Mouse (Mus musculus) embryonic facial prominence, embryonic 11.5 days (tissue): ENCODE measurements around the gene Mtus2. TPM values are rescaled to one million over a fixed set of nuclear protein-coding genes. Genes with fewer than 3 reads are reported as not detected.

ENCODE experiments used
- ATAC-seq: fragments of 200-750 bp; cut with Nextera tagmentation; replicated peaks from 2 replicates; pipeline ENCODE4 v1.8.0; 2017; ENCODE audit warnings: low read depth; ENCODE audit not compliant: insufficient number of reproducible peaks, low FRiP score, low TSS enrichment
- DNase-seq: peaks from one replicate; pipeline ENCODE4 v3.0.0-alpha.2; 2015; ENCODE audit warnings: low spot score
- H3K27ac ChIP-seq: fragments of 300-500 bp; sonication (generic); replicated peaks from 2 replicates; pipeline ENCODE4 v1.5.1; 2014; ENCODE audit warnings: mild to moderate bottlenecking, low read depth, low read length, control low read depth
- H3K27me3 ChIP-seq: fragments of 300-500 bp; sonication (generic); 2 replicates; pipeline ENCODE4 v1.6.1; 2014; ENCODE audit warnings: mild to moderate bottlenecking, low read length, moderate library complexity, mixed read lengths; ENCODE audit not compliant: control insufficient read depth, insufficient read depth
- H3K36me3 ChIP-seq: fragments of 300-500 bp; sonication (generic); replicated peaks from 2 replicates; pipeline ENCODE4 v1.6.1; 2014; ENCODE audit warnings: low read depth, mild to moderate bottlenecking, low read length, moderate library complexity, mixed read lengths; ENCODE audit not compliant: control insufficient read depth, insufficient read depth
- H3K4me1 ChIP-seq: fragments of 300-500 bp; sonication (generic); 2 replicates; pipeline ENCODE4 v1.6.1; 2014; ENCODE audit warnings: low read length, mixed read lengths; ENCODE audit not compliant: control insufficient read depth, insufficient read depth
- H3K4me2 ChIP-seq: fragments of 300-500 bp; sonication (generic); 2 replicates; pipeline ENCODE4 v1.6.1; 2014; ENCODE audit warnings: low read depth, mild to moderate bottlenecking, control low read depth, low read length, moderate library complexity
- H3K4me3 ChIP-seq: fragments of 300-500 bp; sonication (generic); 2 replicates; pipeline ENCODE4 v1.5.1; 2014; ENCODE audit warnings: low read depth, low read length, control low read depth
- H3K9ac ChIP-seq: fragments of 300-500 bp; sonication (generic); replicated peaks from 2 replicates; pipeline ENCODE4 v1.6.1; 2014; ENCODE audit warnings: mild to moderate bottlenecking, control low read depth, low read length
- H3K9me3 ChIP-seq: fragments of 300-500 bp; sonication (generic); replicated peaks from 2 replicates; pipeline ENCODE4 v1.6.1; 2016; ENCODE audit warnings: mild to moderate bottlenecking, low read length, inconsistent platforms, mixed read lengths; ENCODE audit not compliant: control insufficient read depth
- WGBS: fragments of 180-500 bp; shearing (Covaris S2); extraction: QIAGEN DNeasy Blood & Tissue Kit; methylation state at CpG from one replicate; pipeline ENCODE4 v1.1.7; 2014; 5-methylcytosine and 5-hydroxymethylcytosine counted together
- polyA plus RNA-seq: library from polyadenylated mRNA; unstranded; fragments of >200 nt; fragmentation: Nextera tagmentation; extraction: Ambion mirVana; gene quantifications from 2 replicates; pipeline ENCODE4 v1.2.1, GENCODE M21; 2014

Mtus2 gene
- polyA plus RNA-seq, 1 experiment from 2014 or later: 10.6 TPM

DNA sequence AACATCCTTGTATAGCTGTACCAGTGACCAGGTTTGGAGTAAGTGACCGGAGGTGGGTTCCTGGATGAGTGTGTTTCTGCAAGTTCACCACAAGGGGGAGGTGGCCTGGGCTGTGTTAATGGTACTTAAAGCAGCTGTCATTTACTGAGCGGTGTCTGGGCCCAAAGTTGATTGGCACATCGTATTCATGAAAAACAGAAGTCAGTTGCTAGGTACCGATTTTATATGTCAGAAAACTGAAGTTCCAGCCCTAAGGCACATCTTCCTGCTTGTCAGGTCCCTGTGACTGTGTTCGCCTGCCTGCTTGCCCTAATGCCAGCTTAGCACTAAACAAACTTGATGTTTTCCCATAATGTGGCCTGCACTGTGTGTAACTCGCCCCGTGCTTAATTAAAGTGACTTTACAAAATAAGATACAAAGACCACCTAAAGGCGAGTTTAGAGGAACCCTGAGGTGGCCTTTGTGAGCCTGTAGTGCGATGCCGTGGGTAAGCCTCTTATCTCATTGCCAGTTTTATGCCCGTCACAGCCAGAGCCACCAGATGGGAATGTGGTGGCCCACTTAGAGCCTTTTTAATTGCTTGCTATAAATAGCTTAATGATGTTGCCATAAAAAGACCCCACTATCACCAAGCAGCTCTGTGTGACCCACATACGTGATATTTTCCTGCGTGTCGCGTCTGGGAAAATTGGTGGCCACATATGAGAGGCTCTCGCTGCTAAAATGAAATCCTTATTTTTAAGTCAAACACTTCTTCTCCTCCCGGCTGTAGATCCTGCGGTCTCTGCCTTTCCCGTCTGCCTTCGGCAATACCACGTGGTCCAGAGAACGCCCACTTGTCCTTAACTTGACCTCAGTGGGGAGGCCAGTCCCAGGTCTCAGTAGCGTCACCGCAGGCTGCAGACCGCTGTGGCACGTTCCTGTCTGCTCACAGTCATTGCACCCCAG, 69.6 kb downstream of the Mtus2 start:
- ATAC-seq: no peak
- Histone ChIP-seq H3K9me3 (no peaks in the 10 kb centered on the region), H3K9ac (no peak overlapping the region), H3K27me3 (no peaks in the 10 kb centered on the region), H3K4me2 (no peak overlapping the region), H3K4me3 (no peak overlapping the region), H3K27ac (no peak overlapping the region), H3K4me1 (no peaks in the 10 kb centered on the region), H3K36me3 (no peaks in the 10 kb centered on the region)
- DNase-seq: peak; percentile 31
- WGBS: 66% methylated on average over 26 of the region's 26 CpGs

DNA sequence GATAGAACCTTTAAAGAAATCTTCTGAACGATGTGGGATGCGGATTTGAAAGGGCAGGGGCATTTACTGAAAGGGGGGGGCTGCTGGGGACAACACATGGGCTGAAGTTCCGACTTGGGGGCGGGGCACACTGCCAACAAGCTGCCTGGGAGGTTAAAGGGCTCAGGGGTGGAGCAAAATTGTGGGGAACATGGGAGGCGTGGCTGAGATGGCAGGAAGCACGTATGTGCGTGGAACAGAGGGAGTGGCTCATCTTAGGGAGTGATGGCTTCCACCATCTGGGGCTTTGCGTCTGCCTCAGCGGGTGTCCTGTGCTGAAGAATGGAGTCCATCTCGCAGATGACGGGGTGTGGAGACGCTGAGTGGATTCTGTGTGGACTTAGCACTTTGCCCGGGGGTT, 70.9 kb downstream of the Mtus2 start:
- Histone ChIP-seq H3K36me3 (no peaks in the 10 kb centered on the region), H3K27me3 (no peaks in the 10 kb centered on the region), H3K4me1 (no peaks in the 10 kb centered on the region), H3K4me2 (no peak overlapping the region), H3K9ac (no peak overlapping the region), H3K9me3 (no peaks in the 10 kb centered on the region), H3K27ac (no peak overlapping the region), H3K4me3 (no peak overlapping the region)
- DNase-seq (no peak), ATAC-seq (no peak)
- WGBS: 77% methylated on average over 13 of the region's 13 CpGs

DNA sequence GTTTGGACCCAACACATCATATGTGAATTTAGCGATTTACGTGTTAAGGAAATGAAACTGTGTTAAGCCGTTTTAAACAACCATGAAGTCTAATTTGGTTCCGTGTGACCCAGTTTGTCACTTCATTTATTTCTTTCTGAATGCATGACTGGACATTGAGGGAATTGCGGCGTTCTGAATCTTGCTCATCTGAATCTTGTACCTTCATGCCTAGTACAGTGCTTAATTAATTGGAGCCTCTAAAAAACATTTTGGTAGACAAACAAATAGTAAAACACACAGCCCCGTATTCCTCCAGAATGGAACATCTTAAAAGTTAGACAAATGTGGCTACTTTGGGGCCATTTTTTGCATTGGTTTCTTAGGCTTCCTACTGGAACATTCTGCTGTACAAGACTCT, 84.5 kb downstream of the Mtus2 start:
- no peaks in the 10 kb centered on the region for H3K36me3 ChIP-seq
- no peak overlapping the region for H3K4me3 ChIP-seq
- no peaks in the 10 kb centered on the region for H3K4me1 ChIP-seq
- H3K27ac ChIP-seq: no peak overlapping the region
- H3K9me3 ChIP-seq: no peaks in the 10 kb centered on the region
- H3K4me2 ChIP-seq: no peak overlapping the region
- 94% methylated on average over 7 of the region's 7 CpGs for WGBS
- no peak overlapping the region for H3K9ac ChIP-seq
- no peak for ATAC-seq
- no peaks in the 10 kb centered on the region for H3K27me3 ChIP-seq
- DNase-seq: no peak

DNA sequence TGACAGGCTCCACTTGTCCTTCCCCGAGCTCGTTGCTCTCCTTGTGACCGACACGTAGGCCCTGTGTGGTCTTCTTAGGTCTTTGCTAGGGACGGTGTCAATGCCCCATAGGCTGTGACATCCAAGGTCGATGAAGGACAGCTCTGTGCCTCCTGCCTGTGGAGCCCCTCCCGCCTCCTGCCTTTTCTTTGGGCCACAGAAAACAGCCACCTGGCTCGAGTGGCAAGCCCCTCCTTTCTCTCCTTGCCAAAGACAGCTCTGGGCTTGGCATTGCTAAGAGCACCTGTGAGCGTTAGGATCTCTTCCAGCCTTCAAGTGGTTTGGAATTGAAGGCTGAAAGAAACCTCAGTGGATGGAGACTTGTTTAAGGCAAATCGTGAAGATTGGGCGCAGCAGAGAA, 91.1 kb downstream of the Mtus2 start:
- Histone ChIP-seq H3K27ac (no peak overlapping the region), H3K9ac (no peak overlapping the region), H3K4me2 (no peak overlapping the region), H3K36me3 (no peaks in the 10 kb centered on the region), H3K9me3 (no peaks in the 10 kb centered on the region), H3K27me3 (no peaks in the 10 kb centered on the region), H3K4me3 (no peak overlapping the region), H3K4me1 (no peaks in the 10 kb centered on the region)
- DNase-seq: no peak
- ATAC-seq: no peak
- WGBS: 82% methylated on average over 11 of the region's 11 CpGs

DNA sequence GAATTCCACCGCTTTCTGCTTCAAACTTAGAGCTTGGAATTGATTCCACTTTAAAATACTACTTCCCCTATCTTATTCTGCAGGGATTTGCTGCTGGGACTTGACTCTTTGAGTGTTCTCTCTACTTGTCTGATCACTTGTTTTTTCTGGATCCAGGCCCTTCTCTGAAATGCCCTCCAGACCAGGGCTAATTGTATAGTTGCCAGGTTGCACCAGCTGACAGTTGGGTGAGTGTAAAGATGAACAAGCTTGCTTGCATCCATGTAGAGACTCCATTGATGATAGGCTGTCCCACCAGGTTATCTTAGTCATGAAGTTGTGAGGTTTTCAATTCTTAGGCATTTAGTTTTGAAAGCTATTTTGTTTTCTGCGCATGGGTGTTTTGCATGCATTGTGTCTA, 92.2 kb downstream of the Mtus2 start:
- H3K4me3 ChIP-seq: no peak overlapping the region
- DNase-seq (no peak), ATAC-seq (no peak)
- 90% methylated on average over 2 of the region's 2 CpGs for WGBS
- H3K27ac ChIP-seq: no peak overlapping the region
- no peaks in the 10 kb centered on the region for H3K4me1 ChIP-seq
- H3K9ac ChIP-seq: no peak overlapping the region
- H3K9me3 ChIP-seq: no peaks in the 10 kb centered on the region
- H3K36me3 ChIP-seq: no peaks in the 10 kb centered on the region
- H3K27me3 ChIP-seq: no peaks in the 10 kb centered on the region
- no peak overlapping the region for H3K4me2 ChIP-seq

DNA sequence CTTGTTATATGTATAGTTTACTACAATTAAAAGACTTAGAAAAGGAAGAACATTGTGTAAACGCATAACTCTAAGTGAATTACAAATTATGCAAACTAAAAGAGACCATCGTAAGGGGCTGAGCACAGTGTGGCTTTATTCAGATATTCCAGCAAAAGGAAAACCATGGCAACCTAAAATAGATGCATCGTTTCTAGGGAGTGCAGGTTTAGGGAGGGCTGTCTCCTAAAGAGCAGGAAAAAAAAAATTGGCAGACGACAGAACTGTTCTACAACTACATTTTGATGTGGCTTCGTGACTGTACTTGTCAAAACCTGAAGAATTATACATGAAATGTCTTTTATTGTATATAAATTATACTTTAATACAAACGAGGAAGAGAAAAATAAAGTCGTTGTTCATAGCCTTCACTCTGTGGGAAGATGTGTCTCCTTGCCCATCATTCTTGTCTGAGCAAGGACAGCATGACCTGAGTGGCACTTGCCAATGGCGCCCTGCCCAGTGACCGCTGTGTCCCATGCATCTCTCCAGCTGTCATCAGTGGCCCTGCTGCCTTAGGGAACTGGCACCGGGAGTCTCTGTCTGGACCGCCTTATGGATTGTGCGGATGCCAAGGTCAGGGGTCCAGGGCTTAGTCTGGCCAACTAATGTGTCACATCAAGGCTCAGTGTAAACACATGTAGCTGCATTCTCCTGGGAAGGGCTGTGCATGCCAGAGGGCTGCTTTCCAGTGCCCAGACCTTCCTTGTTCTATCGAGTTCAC, 95.9 kb downstream of the Mtus2 start:
- no peak overlapping the region for H3K4me2 ChIP-seq
- ATAC-seq: no peak
- 82% methylated on average over 13 of the region's 13 CpGs for WGBS

DNA sequence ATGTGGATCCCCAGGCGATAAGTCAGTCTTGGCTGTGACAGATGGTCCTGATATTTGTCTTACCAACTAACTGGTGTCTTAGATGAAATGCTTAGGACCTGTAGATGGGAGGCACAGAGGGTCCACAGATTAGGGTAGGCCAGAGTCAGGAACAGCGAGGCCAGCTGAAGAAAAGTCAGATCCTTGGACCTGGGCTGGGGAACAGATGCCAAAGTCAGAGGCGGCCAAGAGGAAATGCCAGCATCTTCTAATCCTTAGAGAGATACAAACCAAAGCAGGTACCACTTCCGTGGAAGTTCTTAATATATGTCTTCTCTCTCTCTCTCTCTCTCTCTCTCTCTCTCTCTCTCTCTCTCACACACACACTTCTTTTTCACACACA, 96.5 kb downstream of the Mtus2 start:
- Histone ChIP-seq H3K36me3 (no peaks in the 10 kb centered on the region), H3K4me3 (no peak overlapping the region), H3K27me3 (no peaks in the 10 kb centered on the region), H3K27ac (no peak overlapping the region), H3K4me2 (no peak overlapping the region), H3K9me3 (no peaks in the 10 kb centered on the region), H3K4me1 (no peaks in the 10 kb centered on the region), H3K9ac (no peak overlapping the region)
- DNase-seq (no peak), ATAC-seq (no peak)
- WGBS: 66% methylated on average over 4 of the region's 4 CpGs

More for the DNA sequence above, 95.9 kb downstream of the Mtus2 start:
- Histone ChIP-seq H3K4me1 (no peaks in the 10 kb centered on the region), H3K9me3 (no peaks in the 10 kb centered on the region), H3K27me3 (no peaks in the 10 kb centered on the region), H3K27ac (no peak overlapping the region), H3K36me3 (no peaks in the 10 kb centered on the region), H3K9ac (no peak overlapping the region), H3K4me3 (no peak overlapping the region)
- DNase-seq: no peak

DNA sequence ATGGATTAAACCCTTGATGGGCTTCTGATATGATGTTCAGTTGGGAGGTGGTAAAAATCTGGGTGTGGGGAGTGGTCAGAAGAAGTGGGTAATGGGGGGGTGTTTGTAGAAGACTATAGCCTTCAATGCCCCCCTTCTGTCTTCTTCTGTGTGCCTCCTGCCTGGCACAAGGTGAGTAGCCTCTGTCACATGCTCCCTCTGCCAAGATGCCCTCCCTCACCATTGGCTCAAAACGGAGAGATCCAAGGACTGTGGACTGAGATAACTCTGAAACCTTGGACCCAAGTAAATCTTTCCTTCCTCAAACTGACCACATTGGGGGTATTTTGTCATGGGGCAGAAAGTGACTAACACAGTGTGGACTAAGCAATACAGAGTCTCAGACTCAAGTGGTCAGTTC, 99.7 kb downstream of the Mtus2 start:
- no peak overlapping the region for H3K27ac ChIP-seq
- H3K9me3 ChIP-seq: no peaks in the 10 kb centered on the region
- no peaks in the 10 kb centered on the region for H3K4me1 ChIP-seq
- H3K4me3 ChIP-seq: no peak overlapping the region
- H3K4me2 ChIP-seq: no peak overlapping the region
- no peak overlapping the region for H3K9ac ChIP-seq
- WGBS: 83% methylated on average over 1 of the region's 1 CpGs
- DNase-seq (no peak), ATAC-seq (no peak)
- H3K27me3 ChIP-seq: no peaks in the 10 kb centered on the region
- no peaks in the 10 kb centered on the region for H3K36me3 ChIP-seq
